Mouse (Mus musculus) urinary bladder, postnatal 25 days (tissue): ENCODE results near the gene Rilpl1.
"Not testable (repeated sequence)": the region's sequence is repeated elsewhere in the genome, so short reads cannot be mapped to it uniquely, and the experiment has no call there.

Experiments
- DNase-seq: peaks from one replicate; pipeline ENCODE4 v3.0.0; 2022; ENCODE audit warnings: low spot score

The Rilpl1 gene

GRCm38 (mm10) chr5:124491732-124492131 lies 39.5 kb downstream of the Rilpl1 start:
- no peak for DNase-seq

GRCm38 (mm10) chr5:124488885-124489284 lies 42.3 kb downstream of the Rilpl1 start:
- no peak for DNase-seq

DNA sequence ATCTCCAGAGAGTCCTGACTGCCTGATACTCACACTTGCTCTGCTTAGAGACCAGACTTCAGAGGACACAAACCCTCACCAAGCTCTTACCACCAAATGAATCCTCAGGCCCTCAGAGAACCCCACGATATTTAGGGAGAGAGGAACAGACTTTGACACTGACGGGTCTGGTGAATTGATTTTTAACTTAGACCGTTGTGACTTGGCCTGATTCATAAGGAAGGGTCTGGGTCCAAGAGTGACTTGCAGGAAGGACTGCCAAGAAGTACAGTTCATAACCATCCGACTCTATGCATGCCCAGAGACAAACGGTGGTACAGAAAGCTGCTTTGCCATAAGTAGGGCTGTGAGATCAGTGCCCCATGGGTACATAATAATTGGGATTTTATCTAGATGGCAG lies 45.5 kb downstream of the Rilpl1 start:
- DNase-seq, result no peak

- DNase-seq, result no peak
Observed at GRCm38 (mm10) chr5:124483655-124484396, 47.4 kb downstream of the Rilpl1 start.

GRCm38 (mm10) chr5:124482966-124483654 lies 48.1 kb downstream of the Rilpl1 start, which contains the start of gene Snrnp35:
Snrnp35 (plus strand) TSS chr5:124483134.
- peak; percentile 94 for DNase-seq

DNA sequence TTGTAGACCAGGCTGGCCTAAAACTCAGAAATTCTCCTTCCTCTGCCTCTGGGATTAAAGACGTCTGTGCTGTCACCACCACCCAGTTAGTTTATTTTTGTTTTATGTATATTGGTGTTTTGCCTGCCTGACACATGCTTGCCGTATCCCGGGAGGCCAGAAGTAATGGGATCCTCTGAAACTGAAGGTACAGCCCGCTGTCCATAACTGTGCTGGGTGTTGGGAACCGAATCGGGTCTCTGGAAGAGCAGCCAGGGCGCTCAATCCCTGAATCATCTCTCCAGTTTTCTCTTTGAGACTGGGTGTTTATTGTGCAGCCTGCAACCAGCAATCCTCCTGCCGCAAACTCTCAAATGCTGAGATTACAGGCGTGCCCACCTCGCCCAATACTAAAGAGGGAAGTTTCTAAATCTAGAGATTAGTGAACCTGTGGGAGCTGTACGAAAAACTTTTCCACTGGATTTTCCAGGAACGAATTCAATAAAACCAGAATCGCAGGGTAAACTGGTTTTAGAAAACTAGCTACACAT lies 48.7 kb downstream of the Rilpl1 start:
- DNase-seq, result no peak

GRCm38 (mm10) chr5:124481714-124482113 lies 49.5 kb downstream of the Rilpl1 start:
- DNase-seq, result no peak

DNA sequence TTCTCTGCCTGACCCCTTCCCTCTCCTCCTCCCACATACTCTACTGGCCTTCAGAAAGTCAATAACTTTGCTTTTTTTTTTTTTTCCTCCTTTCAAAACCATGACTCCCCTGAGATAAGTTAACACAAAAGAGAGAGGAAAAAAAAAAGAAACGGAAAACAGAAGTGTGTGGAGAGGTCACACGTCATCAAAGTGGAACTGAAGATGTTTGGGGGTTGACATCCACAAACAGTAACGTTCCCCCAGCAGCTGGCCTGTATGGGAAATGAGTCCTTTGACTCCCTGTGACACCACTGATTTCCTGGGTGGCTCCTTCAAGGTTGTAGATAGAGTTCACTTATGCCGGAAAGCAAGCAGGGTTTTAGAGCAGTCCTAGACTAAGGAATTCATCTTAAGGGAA lies 51.1 kb downstream of the Rilpl1 start:
- DNase-seq, result no peak

DNA sequence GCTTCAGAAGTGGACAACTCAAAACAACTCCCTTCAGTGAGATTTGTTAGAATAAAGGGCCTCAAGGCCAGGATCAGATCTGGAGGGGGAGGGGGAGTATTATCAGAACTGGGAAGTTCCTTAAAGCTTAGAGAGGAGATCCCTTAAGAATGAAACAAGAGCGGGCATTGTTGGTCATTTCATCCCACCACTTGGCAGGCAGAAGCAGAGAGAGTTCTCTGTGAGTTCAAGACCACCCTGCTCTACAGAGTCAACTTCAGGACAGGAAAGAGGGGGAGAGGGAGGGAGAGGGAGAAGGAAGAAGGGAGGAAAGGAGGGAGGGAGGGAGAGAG lies 52.4 kb downstream of the Rilpl1 start:
- no peak for DNase-seq

GRCm38 (mm10) chr5:124470591-124471171 lies 60.5 kb downstream of the Rilpl1 start:
- DNase-seq, result no peak

- DNase-seq, result no peak
Observed at GRCm38 (mm10) chr5:124469486-124469885, 61.7 kb downstream of the Rilpl1 start.

DNA sequence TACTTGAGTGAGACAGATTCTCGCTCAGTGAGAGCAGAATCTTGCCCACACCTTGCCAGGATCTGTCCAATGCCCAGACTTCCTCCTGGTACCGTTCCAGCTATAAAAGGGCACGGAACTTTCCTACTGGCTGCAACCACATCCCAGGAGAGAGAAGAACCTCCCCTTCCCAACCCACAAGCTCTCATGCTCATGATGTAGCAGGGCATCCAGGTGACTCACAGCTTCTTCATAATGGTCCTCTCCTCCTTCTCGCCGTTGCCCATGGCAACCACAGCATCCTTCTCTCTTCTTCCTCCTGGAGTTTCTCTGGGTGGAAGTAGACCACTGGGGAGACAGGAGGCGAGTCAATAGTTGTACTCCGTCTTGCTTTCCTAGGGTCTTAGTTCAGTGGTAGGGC lies 62.8 kb downstream of the Rilpl1 start:
- DNase-seq, result no peak

- DNase-seq, result no peak
Observed at GRCm38 (mm10) chr5:124467766-124468165, 63.4 kb downstream of the Rilpl1 start.

GRCm38 (mm10) chr5:124464905-124465304 lies 66.3 kb downstream of the Rilpl1 start:
- no peak for DNase-seq

DNA sequence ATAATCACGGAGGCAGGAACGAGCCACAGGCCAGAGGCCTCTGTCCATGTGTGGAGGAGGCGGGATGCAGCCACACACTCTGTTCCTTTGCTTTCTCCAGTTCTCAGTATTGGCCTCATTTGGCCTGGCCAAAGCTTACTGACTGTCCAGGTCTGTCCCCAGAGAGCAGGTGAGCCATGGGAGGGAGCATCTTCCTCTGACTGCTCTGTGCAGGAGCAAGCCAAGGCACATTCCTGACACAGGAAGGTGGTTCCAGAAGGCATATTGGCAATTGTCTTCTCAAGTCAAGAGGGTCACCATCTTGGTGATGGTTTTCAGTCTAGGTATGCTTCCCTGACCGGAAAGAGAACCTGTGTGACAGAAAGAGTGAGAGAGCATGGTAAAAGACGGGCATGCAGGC lies 67.7 kb downstream of the Rilpl1 start:
- no peak for DNase-seq

GRCm38 (mm10) chr5:124462297-124463025 lies 68.7 kb downstream of the Rilpl1 start:
- no peak for DNase-seq

DNA sequence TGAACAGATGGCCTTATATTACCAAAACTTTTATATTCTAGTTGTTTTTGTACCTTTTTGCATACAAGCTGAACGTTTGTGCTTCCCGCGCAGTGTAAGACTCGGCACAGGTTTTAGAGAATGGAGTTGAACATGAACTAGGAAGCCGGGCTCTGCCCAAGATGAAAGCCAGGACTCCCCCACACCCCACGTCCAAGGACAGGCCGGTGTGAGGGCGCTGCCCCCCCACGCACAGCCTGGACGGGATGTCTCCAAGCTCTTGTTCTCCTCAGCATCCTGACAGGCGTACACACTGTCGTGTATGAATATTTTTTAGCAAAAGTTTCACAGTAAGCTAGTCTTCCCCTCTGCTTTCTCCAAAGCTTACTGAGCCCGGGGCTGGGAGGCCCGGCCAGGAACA lies 70.3 kb downstream of the Rilpl1 start:
- not testable (repeated sequence) for DNase-seq

- DNase-seq, result no peak
Observed at GRCm38 (mm10) chr5:124456762-124457161, 74.4 kb downstream of the Rilpl1 start.

GRCm38 (mm10) chr5:124454082-124454419 lies 77.1 kb downstream of the Rilpl1 start:
- DNase-seq, result no peak

GRCm38 (mm10) chr5:124453339-124454081 lies 77.7 kb downstream of the Rilpl1 start:
- DNase-seq, result no peak

DNA sequence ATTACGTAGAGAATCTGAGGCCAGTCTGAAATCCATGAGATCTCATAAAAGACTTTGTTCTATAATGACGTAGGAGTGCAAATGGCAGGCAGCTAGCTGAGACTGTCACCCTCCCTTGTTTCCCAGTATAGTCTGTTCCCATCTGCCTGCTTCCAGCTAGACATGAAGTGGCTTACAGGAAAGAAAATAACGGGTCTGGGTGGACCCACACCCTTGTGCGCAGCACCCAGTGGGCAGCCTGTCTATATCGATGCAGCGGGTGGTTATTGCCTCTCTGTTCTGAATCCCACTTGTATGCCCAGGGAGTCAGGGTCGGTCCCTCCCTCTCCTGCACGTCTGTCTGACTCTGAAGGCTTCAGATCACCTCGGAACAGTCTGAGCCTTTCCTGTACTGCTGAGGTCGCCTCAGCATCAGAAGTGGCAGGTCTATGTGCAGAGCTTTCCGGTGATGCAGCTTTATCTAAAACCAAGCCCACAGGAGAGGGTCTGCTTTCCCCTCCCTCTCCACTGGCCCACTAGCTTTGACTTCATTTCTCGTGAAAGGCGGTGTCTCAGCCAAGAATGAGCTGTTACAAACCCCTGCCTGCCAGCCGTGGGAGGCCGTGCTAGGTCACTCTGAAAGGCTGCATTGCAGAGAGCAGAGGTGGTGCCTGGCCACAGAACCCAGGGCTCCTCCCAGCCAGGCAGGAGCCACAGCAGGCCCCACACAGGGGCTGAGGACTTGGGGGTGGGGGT lies 78.5 kb downstream of the Rilpl1 start:
- no peak for DNase-seq
